Mouse (Mus musculus) kidney, embryonic 14.5 days (tissue): ENCODE measurements around the gene Epha8. TPM values are rescaled to one million over a fixed set of nuclear protein-coding genes. Genes with fewer than 3 reads are reported as not detected.

Source experiments
- ATAC-seq: fragments of 200-750 bp; cut with Nextera tagmentation; 2 replicates; pipeline ENCODE4 v1.8.0; 2017; ENCODE audit warnings: moderate number of reproducible peaks, mild to moderate bottlenecking, moderate TSS enrichment, moderate library complexity; ENCODE audit not compliant: low FRiP score, low TSS enrichment
- H3K27ac ChIP-seq: fragments of 300-500 bp; sonication (generic); 2 replicates; pipeline ENCODE4 v1.5.1; 2014; ENCODE audit warnings: low read depth, mild to moderate bottlenecking, low read length, moderate library complexity, mixed read lengths
- H3K27me3 ChIP-seq: fragments of 300-500 bp; sonication (generic); 2 replicates; pipeline ENCODE4 v1.6.1; 2014; ENCODE audit warnings: mild to moderate bottlenecking, low read length; ENCODE audit not compliant: control insufficient read depth, insufficient read depth
- H3K36me3 ChIP-seq: fragments of 300-500 bp; sonication (generic); 2 replicates; pipeline ENCODE4 v1.6.1; 2014; ENCODE audit warnings: low read length, mixed read lengths; ENCODE audit not compliant: control insufficient read depth, insufficient read depth
- H3K4me1 ChIP-seq: fragments of 300-500 bp; sonication (generic); 2 replicates; pipeline ENCODE4 v1.6.1; 2014; ENCODE audit warnings: low read length, mixed read lengths; ENCODE audit not compliant: control insufficient read depth, insufficient read depth
- H3K4me2 ChIP-seq: fragments of 300-500 bp; sonication (generic); replicated peaks from 2 replicates; pipeline ENCODE4 v1.6.1; 2014; ENCODE audit warnings: low read depth, mild to moderate bottlenecking, low read length
- H3K4me3 ChIP-seq: fragments of 300-500 bp; sonication (generic); 2 replicates; pipeline ENCODE4 v1.5.1; 2014; ENCODE audit warnings: mild to moderate bottlenecking, low read length
- H3K9ac ChIP-seq: fragments of 300-500 bp; sonication (generic); 2 replicates; pipeline ENCODE4 v1.6.1; 2014; ENCODE audit warnings: low read depth, mild to moderate bottlenecking, low read length, moderate library complexity
- H3K9me3 ChIP-seq: fragments of 300-500 bp; sonication (generic); 2 replicates; pipeline ENCODE4 v1.6.1; 2016; ENCODE audit warnings: low read length; ENCODE audit not compliant: control insufficient read depth
- WGBS: fragments of 180-500 bp; shearing (Covaris S2); extraction: QIAGEN DNeasy Blood & Tissue Kit; methylation state at CpG from one replicate; pipeline ENCODE4 v1.1.7; 2014; 5-methylcytosine and 5-hydroxymethylcytosine counted together
- polyA plus RNA-seq: library from polyadenylated mRNA; unstranded; fragments of >200 nt; fragmentation: Nextera tagmentation; extraction: Ambion mirVana; gene quantifications from 2 replicates; pipeline ENCODE4 v1.2.1, GENCODE M21; 2014

The Epha8 gene
- polyA plus RNA-seq, 1 experiment from 2014 or later, result 0.27 TPM

- H3K27me3 ChIP-seq, result no peaks in the 10 kb centered on the region
- H3K36me3 ChIP-seq, result no peaks in the 10 kb centered on the region
- H3K4me3 ChIP-seq, result no peak overlapping the region
- no peak for ATAC-seq
- H3K9me3 ChIP-seq, result no peaks in the 10 kb centered on the region
- H3K4me1 ChIP-seq, result 0 out of 2 replicates have a peak, but pooled peaks cover 4% of the 10 kb centered on the region
- WGBS, result 79% methylated on average over 3 of the region's 3 CpGs
- H3K9ac ChIP-seq, result no peak overlapping the region
- no peak overlapping the region for H3K4me2 ChIP-seq
- H3K27ac ChIP-seq, result no peak overlapping the region
These were observed 37.1 kb downstream of the Epha8 start for GRCm38 (mm10) chr4:136919526-136919925.

- no peaks in the 10 kb centered on the region for H3K27me3 ChIP-seq
- H3K9me3 ChIP-seq, result no peaks in the 10 kb centered on the region
- H3K36me3 ChIP-seq, result no peaks in the 10 kb centered on the region
- ATAC-seq, result no peak
- H3K27ac ChIP-seq, result no peak overlapping the region
- 85% methylated on average over 8 of the region's 8 CpGs for WGBS
- H3K4me1 ChIP-seq, result 0 out of 2 replicates have a peak, but pooled peaks cover 4% of the 10 kb centered on the region
- no peak overlapping the region for H3K4me3 ChIP-seq
- H3K4me2 ChIP-seq, result no peak overlapping the region
- H3K9ac ChIP-seq, result no peak overlapping the region
These were observed 37.8 kb downstream of the Epha8 start for GRCm38 (mm10) chr4:136918834-136919233.

GRCm38 (mm10) chr4:136917165-136917524 is 39.5 kb downstream of the Epha8 start:
- Histone ChIP-seq H3K9me3 (no peaks in the 10 kb centered on the region), H3K9ac (no peak overlapping the region), H3K4me2 (no peak overlapping the region), H3K4me1 (0 out of 2 replicates have a peak, but pooled peaks cover 4% of the 10 kb centered on the region), H3K4me3 (no peak overlapping the region), H3K27ac (no peak overlapping the region), H3K27me3 (peaks cover 14% of the 10 kb centered on the region), H3K36me3 (no peaks in the 10 kb centered on the region)
- peak; percentile 71 for ATAC-seq
- 13% methylated on average over 7 of the region's 7 CpGs for WGBS

GRCm38 (mm10) chr4:136916359-136917164 is 40.1 kb downstream of the Epha8 start:
- H3K4me3 ChIP-seq, result no peak overlapping the region
- H3K4me1 ChIP-seq, result 0 out of 2 replicates have a peak, but pooled peaks cover 4% of the 10 kb centered on the region
- no peak overlapping the region for H3K27ac ChIP-seq
- no peaks in the 10 kb centered on the region for H3K9me3 ChIP-seq
- H3K9ac ChIP-seq, result no peak overlapping the region
- H3K27me3 ChIP-seq, result peaks cover 19% of the 10 kb centered on the region
- no peak overlapping the region for H3K4me2 ChIP-seq
- no peaks in the 10 kb centered on the region for H3K36me3 ChIP-seq
- peak; percentile 14; the same call in 1 of the 2 replicates for ATAC-seq
- 39% methylated on average over 20 of the region's 20 CpGs for WGBS

GRCm38 (mm10) chr4:136912841-136913240 is 43.8 kb downstream of the Epha8 start:
- no peak for ATAC-seq
- WGBS, result 11% methylated on average over 9 of the region's 9 CpGs
- Histone ChIP-seq H3K27ac (no peak overlapping the region), H3K36me3 (no peaks in the 10 kb centered on the region), H3K27me3 (peaks cover 32% of the 10 kb centered on the region), H3K4me2 (no peak overlapping the region), H3K4me1 (0 out of 2 replicates have a peak, but pooled peaks cover 4% of the 10 kb centered on the region), H3K4me3 (no peak overlapping the region), H3K9ac (no peak overlapping the region), H3K9me3 (no peaks in the 10 kb centered on the region)

GRCm38 (mm10) chr4:136911804-136912203 is 44.8 kb downstream of the Epha8 start:
- Histone ChIP-seq H3K4me1 (no peaks in the 10 kb centered on the region), H3K4me3 (no peak overlapping the region), H3K4me2 (no peak overlapping the region), H3K9ac (no peak overlapping the region), H3K27ac (no peak overlapping the region), H3K36me3 (no peaks in the 10 kb centered on the region), H3K27me3 (peaks cover 36% of the 10 kb centered on the region), H3K9me3 (no peaks in the 10 kb centered on the region)
- no peak for ATAC-seq
- 45% methylated on average over 9 of the region's 9 CpGs for WGBS

GRCm38 (mm10) chr4:136911211-136911646 is 45.4 kb downstream of the Epha8 start:
- ATAC-seq, result no peak
- Histone ChIP-seq H3K9me3 (no peaks in the 10 kb centered on the region), H3K4me2 (no peak overlapping the region), H3K27me3 (peaks cover 37% of the 10 kb centered on the region), H3K9ac (no peak overlapping the region), H3K27ac (no peak overlapping the region), H3K4me1 (no peaks in the 10 kb centered on the region), H3K36me3 (no peaks in the 10 kb centered on the region), H3K4me3 (no peak overlapping the region)
- WGBS, result 1% methylated on average over 17 of the region's 17 CpGs

- no peak for ATAC-seq
- no peak overlapping the region for H3K27ac ChIP-seq
- H3K4me2 ChIP-seq, result no peak overlapping the region
- H3K36me3 ChIP-seq, result no peaks in the 10 kb centered on the region
- H3K9me3 ChIP-seq, result no peaks in the 10 kb centered on the region
- no peak overlapping the region for H3K9ac ChIP-seq
- no peaks in the 10 kb centered on the region for H3K4me1 ChIP-seq
- no peak overlapping the region for H3K4me3 ChIP-seq
- peaks cover 52% of the 10 kb centered on the region for H3K27me3 ChIP-seq
These were observed 48.8 kb downstream of the Epha8 start for GRCm38 (mm10) chr4:136907809-136908208.

GRCm38 (mm10) chr4:136907033-136907432 is 49.6 kb downstream of the Epha8 start:
- H3K27me3 ChIP-seq, result peaks cover 52% of the 10 kb centered on the region
- WGBS, result 11% methylated on average over 7 of the region's 7 CpGs
- no peak overlapping the region for H3K9ac ChIP-seq
- H3K4me2 ChIP-seq, result no peak overlapping the region
- no peaks in the 10 kb centered on the region for H3K9me3 ChIP-seq
- H3K4me1 ChIP-seq, result no peaks in the 10 kb centered on the region
- ATAC-seq, result no peak
- no peak overlapping the region for H3K27ac ChIP-seq
- H3K4me3 ChIP-seq, result no peak overlapping the region
- H3K36me3 ChIP-seq, result no peaks in the 10 kb centered on the region
